Comparison of ENCODE assay signal across 8 mouse cellular contexts in the genomic region with DNA sequence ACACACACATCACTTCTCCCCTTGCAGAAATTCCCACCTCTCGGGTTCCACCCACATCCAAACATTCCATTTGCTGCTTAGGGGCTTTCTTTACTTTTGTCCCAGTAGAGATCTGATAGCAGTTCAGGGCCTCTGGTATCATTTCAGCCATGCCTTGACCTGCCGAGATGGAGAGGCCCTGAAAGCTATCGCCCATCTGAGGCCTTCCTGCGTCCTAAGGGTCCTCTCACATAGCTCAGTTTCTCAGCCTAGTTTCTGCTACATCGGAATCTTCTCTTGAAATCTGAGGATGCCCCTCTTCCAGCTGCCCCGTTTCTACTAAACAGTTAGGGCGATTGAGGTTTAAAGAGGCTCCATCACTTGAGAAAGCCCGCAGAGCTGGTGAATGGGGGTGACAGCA. TPM values are rescaled to one million over a fixed set of nuclear protein-coding genes. Genes with fewer than 3 reads are reported as not detected.
DNase-seq lines count a peak whose midpoint lies in the region; ATAC-seq and TF ChIP-seq lines count a peak whose summit lies in the region.

No protein-coding gene starts in this region.

- H3K27me3 ChIP-seq in lung, embryonic 15.5 days = no peaks in the 10 kb centered on the region; the same call in 1 of the 2 replicates
- H3K27me3 ChIP-seq in embryonic facial prominence, embryonic 15.5 days = no peaks in the 10 kb centered on the region
- H3K27me3 ChIP-seq in intestine, embryonic 15.5 days (replicated peaks) = no peaks in the 10 kb centered on the region
- H3K27me3 ChIP-seq in midbrain, postnatal 0 days (ENCODE audit: insufficient read depth, low read length) = peaks cover 8% of the 10 kb centered on the region

- no peak overlapping the region for H3K27ac ChIP-seq in lung, embryonic 15.5 days
- no peak overlapping the region for H3K27ac ChIP-seq in embryonic facial prominence, embryonic 15.5 days (replicated peaks)
- no peak overlapping the region for H3K27ac ChIP-seq in intestine, embryonic 15.5 days
- no peak overlapping the region for H3K27ac ChIP-seq in midbrain, postnatal 0 days (ENCODE audit: low read depth, low read length)

- H3K9ac ChIP-seq in lung, embryonic 15.5 days = peak overlapping the region; percentile 65; the same call in 1 of the 2 replicates
- no peak overlapping the region for H3K9ac ChIP-seq in embryonic facial prominence, embryonic 15.5 days
- no peak overlapping the region; the same call in 1 of the 2 replicates for H3K9ac ChIP-seq in intestine, embryonic 15.5 days
- 0 out of 2 replicates have a peak overlapping the region, but pooled peaks have one; percentile 54 for H3K9ac ChIP-seq in midbrain, postnatal 0 days (replicated peaks; ENCODE audit: low read length, poor library complexity, severe bottlenecking)

- H3K9me3 ChIP-seq in lung, embryonic 15.5 days = no peaks in the 10 kb centered on the region
- no peaks in the 10 kb centered on the region for H3K9me3 ChIP-seq in embryonic facial prominence, embryonic 15.5 days (replicated peaks)
- no peaks in the 10 kb centered on the region for H3K9me3 ChIP-seq in intestine, embryonic 15.5 days
- no peaks in the 10 kb centered on the region for H3K9me3 ChIP-seq in midbrain, postnatal 0 days (ENCODE audit: low read length)

- H3K4me1 ChIP-seq in lung, embryonic 15.5 days = peaks cover 78% of the 10 kb centered on the region
- peaks cover 65% of the 10 kb centered on the region for H3K4me1 ChIP-seq in embryonic facial prominence, embryonic 15.5 days
- peaks cover 77% of the 10 kb centered on the region for H3K4me1 ChIP-seq in intestine, embryonic 15.5 days (replicated peaks)
- peaks cover 15% of the 10 kb centered on the region for H3K4me1 ChIP-seq in midbrain, postnatal 0 days (ENCODE audit: insufficient read depth, low read length)

- peak overlapping the region; percentile 62 for H3K4me3 ChIP-seq in lung, embryonic 15.5 days
- peak overlapping the region; percentile 52 for H3K4me3 ChIP-seq in embryonic facial prominence, embryonic 15.5 days (replicated peaks)
- peak overlapping the region; percentile 56 for H3K4me3 ChIP-seq in intestine, embryonic 15.5 days (replicated peaks)
- H3K4me3 ChIP-seq in midbrain, postnatal 0 days (ENCODE audit: low read depth, low read length) = peak overlapping the region; percentile 46

- H3K4me2 ChIP-seq in lung, embryonic 15.5 days = peak overlapping the region; percentile 99
- peak overlapping the region; percentile 96 for H3K4me2 ChIP-seq in embryonic facial prominence, embryonic 15.5 days (replicated peaks)
- peak overlapping the region; percentile 99 for H3K4me2 ChIP-seq in intestine, embryonic 15.5 days (replicated peaks)
- peak overlapping the region; percentile 92 for H3K4me2 ChIP-seq in midbrain, postnatal 0 days (ENCODE audit: low read depth, low read length, poor library complexity, severe bottlenecking)

- no peak for DNase-seq in lung, postnatal 14 days
- DNase-seq in midbrain, postnatal 0 days (ENCODE audit: low spot score) = no peak
- no peak for DNase-seq in urinary bladder, adult 18-20 months (ENCODE audit: low spot score in 2 of 2)
- no peak for DNase-seq in cerebellum, postnatal 25 days

- TF ChIP-seq CTCF in midbrain, postnatal 0 days (IDR thresholded peaks at IDR 0.05) = no peak

- ATAC-seq in lung, embryonic 15.5 days (ENCODE audit: borderline replicate concordance, extremely low read depth, low FRiP score, low TSS enrichment) = no peak
- no peak for ATAC-seq in embryonic facial prominence, embryonic 15.5 days (ENCODE audit: insufficient number of reproducible peaks, low FRiP score, low TSS enrichment, low read depth)
- no peak for ATAC-seq in intestine, embryonic 15.5 days
- no peak for ATAC-seq in midbrain, postnatal 0 days (ENCODE audit: low FRiP score)
- no peak for ATAC-seq in erythroid progenitor cell, adult 5-6 weeks (replicated peaks; ENCODE audit: low FRiP score, poor library complexity, severe bottlenecking)

- 0 out of 2 replicates have a peak, but pooled peaks cover 2% of the 10 kb centered on the region for H3K36me3 ChIP-seq in lung, embryonic 15.5 days
- H3K36me3 ChIP-seq in embryonic facial prominence, embryonic 15.5 days = 0 out of 2 replicates have a peak, but pooled peaks cover 4% of the 10 kb centered on the region
- H3K36me3 ChIP-seq in intestine, embryonic 15.5 days = no peaks in the 10 kb centered on the region
- H3K36me3 ChIP-seq in midbrain, postnatal 0 days (ENCODE audit: insufficient read depth, low read length) = no peaks in the 10 kb centered on the region

- 38% methylated on average over 8 of the region's 8 CpGs for WGBS in lung, embryonic 15.5 days
- WGBS in embryonic facial prominence, embryonic 15.5 days = 34% methylated on average over 8 of the region's 8 CpGs
- 52% methylated on average over 8 of the region's 8 CpGs for WGBS in intestine, embryonic 15.5 days
- 56% methylated on average over 8 of the region's 8 CpGs for WGBS in midbrain, postnatal 0 days

RNA-seq across cellular contexts. Expression of a gene that starts 5.2 kb away (rescaled TPM):
- polyA plus RNA-seq in lung, embryonic 15.5 days (2015; fragmentation: Nextera tagmentation; extraction: Ambion mirVana) = 92.1 and 103 TPM in 2 replicates
- polyA plus RNA-seq in embryonic facial prominence, embryonic 15.5 days (2015; fragmentation: Nextera tagmentation; extraction: Ambion mirVana) = 92.7 and 99.7 TPM in 2 replicates
- 80.0 and 85.4 TPM in 2 replicates for polyA plus RNA-seq in intestine, embryonic 15.5 days (2015; fragmentation: Nextera tagmentation; extraction: Ambion mirVana)
- total RNA-seq in midbrain, postnatal 0 days (2014; rRNA removed) = 45.3 and 82.1 TPM in 2 replicates
- polyA plus RNA-seq in midbrain, postnatal 0 days (2015; fragmentation: Nextera tagmentation; extraction: Ambion mirVana) = 38.4 TPM in 2 replicates
- 101 and 133 TPM in 2 replicates for total RNA-seq in erythroid progenitor cell, adult 5-6 weeks (2015; ENCODE audit: low replicate concordance)
- total RNA-seq in erythroid progenitor cell, adult 5-6 weeks (2017; ENCODE audit: low replicate concordance) = 108 and 151 TPM in 2 replicates

RNA-seq across cellular contexts. Expression of a gene that starts 7.7 kb away (rescaled TPM):
- polyA plus RNA-seq in lung, embryonic 15.5 days (2015; fragmentation: Nextera tagmentation; extraction: Ambion mirVana) = 0.36 and 0.41 TPM in 2 replicates
- polyA plus RNA-seq in embryonic facial prominence, embryonic 15.5 days (2015; fragmentation: Nextera tagmentation; extraction: Ambion mirVana) = 29.9 and 41.1 TPM in 2 replicates
- polyA plus RNA-seq in intestine, embryonic 15.5 days (2015; fragmentation: Nextera tagmentation; extraction: Ambion mirVana) = 0.43 and 0.54 TPM in 2 replicates
- not detected in 2 replicates for total RNA-seq in midbrain, postnatal 0 days (2014; rRNA removed)
- not detected in 2 replicates for polyA plus RNA-seq in midbrain, postnatal 0 days (2015; fragmentation: Nextera tagmentation; extraction: Ambion mirVana)
- total RNA-seq in erythroid progenitor cell, adult 5-6 weeks (2015; ENCODE audit: low replicate concordance) = not detected in 2 replicates
- total RNA-seq in erythroid progenitor cell, adult 5-6 weeks (2017; ENCODE audit: low replicate concordance) = not detected in 2 replicates

RNA-seq across cellular contexts. Expression of a gene that starts 21.1 kb away (rescaled TPM):
- polyA plus RNA-seq in lung, embryonic 15.5 days (2015; fragmentation: Nextera tagmentation; extraction: Ambion mirVana) = 1,572 and 1,619 TPM in 2 replicates
- 1,563 and 1,577 TPM in 2 replicates for polyA plus RNA-seq in embryonic facial prominence, embryonic 15.5 days (2015; fragmentation: Nextera tagmentation; extraction: Ambion mirVana)
- 1,578 and 1,609 TPM in 2 replicates for polyA plus RNA-seq in intestine, embryonic 15.5 days (2015; fragmentation: Nextera tagmentation; extraction: Ambion mirVana)
- total RNA-seq in midbrain, postnatal 0 days (2014; rRNA removed) = 1,063 and 1,068 TPM in 2 replicates
- 1,368 and 1,371 TPM in 2 replicates for polyA plus RNA-seq in midbrain, postnatal 0 days (2015; fragmentation: Nextera tagmentation; extraction: Ambion mirVana)
- 200 and 204 TPM in 2 replicates for total RNA-seq in erythroid progenitor cell, adult 5-6 weeks (2015; ENCODE audit: low replicate concordance)
- total RNA-seq in erythroid progenitor cell, adult 5-6 weeks (2017; ENCODE audit: low replicate concordance) = 235 and 237 TPM in 2 replicates

RNA-seq across cellular contexts. Expression of a gene that starts 30.5 kb away (rescaled TPM):
- polyA plus RNA-seq in lung, embryonic 15.5 days (2015; fragmentation: Nextera tagmentation; extraction: Ambion mirVana) = 137 and 141 TPM in 2 replicates
- polyA plus RNA-seq in embryonic facial prominence, embryonic 15.5 days (2015; fragmentation: Nextera tagmentation; extraction: Ambion mirVana) = 133 and 139 TPM in 2 replicates
- 124 and 128 TPM in 2 replicates for polyA plus RNA-seq in intestine, embryonic 15.5 days (2015; fragmentation: Nextera tagmentation; extraction: Ambion mirVana)
- total RNA-seq in midbrain, postnatal 0 days (2014; rRNA removed) = 91.7 and 113 TPM in 2 replicates
- 71.8 and 75.3 TPM in 2 replicates for polyA plus RNA-seq in midbrain, postnatal 0 days (2015; fragmentation: Nextera tagmentation; extraction: Ambion mirVana)
- 15.5 and 18.4 TPM in 2 replicates for total RNA-seq in erythroid progenitor cell, adult 5-6 weeks (2015; ENCODE audit: low replicate concordance)
- total RNA-seq in erythroid progenitor cell, adult 5-6 weeks (2017; ENCODE audit: low replicate concordance) = 10.3 and 14.0 TPM in 2 replicates

RNA-seq across cellular contexts. Expression of a gene that starts 38.7 kb away (rescaled TPM):
- 3.0 and 5.0 TPM in 2 replicates for polyA plus RNA-seq in lung, embryonic 15.5 days (2015; fragmentation: Nextera tagmentation; extraction: Ambion mirVana)
- polyA plus RNA-seq in embryonic facial prominence, embryonic 15.5 days (2015; fragmentation: Nextera tagmentation; extraction: Ambion mirVana) = 5.5 and 6.3 TPM in 2 replicates
- 4.8 and 4.9 TPM in 2 replicates for polyA plus RNA-seq in intestine, embryonic 15.5 days (2015; fragmentation: Nextera tagmentation; extraction: Ambion mirVana)
- total RNA-seq in midbrain, postnatal 0 days (2014; rRNA removed) = 2.0 and 4.8 TPM in 2 replicates
- polyA plus RNA-seq in midbrain, postnatal 0 days (2015; fragmentation: Nextera tagmentation; extraction: Ambion mirVana) = 2.5 and 3.1 TPM in 2 replicates
- 2.1 and 2.9 TPM in 2 replicates for total RNA-seq in erythroid progenitor cell, adult 5-6 weeks (2015; ENCODE audit: low replicate concordance)
- total RNA-seq in erythroid progenitor cell, adult 5-6 weeks (2017; ENCODE audit: low replicate concordance) = 1.7 and 3.6 TPM in 2 replicates

Comparison
In these comparisons a context has a peak if more than half of its experiments do, and no peak if none do; other contexts are left out.
1. H3K9ac ChIP-seq: peak in lung, embryonic 15.5 days (single experiment) and midbrain, postnatal 0 days (single experiment); none in embryonic facial prominence, embryonic 15.5 days (single experiment) and intestine, embryonic 15.5 days (single experiment).
2. RNA of a gene that starts 7.7 kb away (polyA plus RNA-seq): 29.9 to 41.1 TPM in embryonic facial prominence, embryonic 15.5 days; 0.43 to 0.54 TPM in intestine, embryonic 15.5 days, 0.36 to 0.41 TPM in lung, embryonic 15.5 days and not detected in midbrain, postnatal 0 days; every median in the first group is over 10 times any median in the second.
3. Peak in every context shown above with its lines, with median percentiles within 50 percentile points of each other: H3K4me2 ChIP-seq and H3K4me3 ChIP-seq.